Mouse (Mus musculus) heart, postnatal 0 days (tissue): Measurements from ENCODE around the gene Efr3b.

ENCODE experiments used
- CTCF ChIP-seq: IDR thresholded peaks from 2 replicates; pipeline ENCODE4 v1.5.1; 2016; ENCODE audit warnings: antibody characterized with exemption, control low read depth, low read depth
- EP300 ChIP-seq: IDR thresholded peaks from 2 replicates; pipeline ENCODE4 v1.6.1; 2016; ENCODE audit warnings: antibody characterized with exemption, low read depth

DNA sequence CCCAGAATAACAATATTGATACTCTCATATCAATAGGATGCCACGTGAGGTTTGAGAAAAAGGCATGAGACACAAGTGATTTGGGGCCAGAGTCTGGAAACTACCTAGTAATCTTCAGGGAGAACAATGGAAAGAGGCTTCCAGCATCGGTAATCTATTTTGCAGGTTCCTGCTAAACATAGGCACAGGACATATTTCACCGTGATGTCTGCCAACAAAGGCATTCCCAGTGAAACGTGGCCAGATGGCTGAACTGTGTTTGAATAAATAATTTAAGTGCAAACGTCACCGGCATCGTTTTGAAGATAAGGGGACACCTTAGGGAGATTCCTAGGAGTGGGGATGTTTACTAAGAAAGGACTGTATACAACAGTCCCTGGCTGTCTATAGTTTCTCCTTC lies 22.4 kb downstream of the Efr3b start:
- TF ChIP-seq EP300 (no peak), CTCF (no peak)
